Mouse (Mus musculus): ENCODE measurements around the gene Orc2. TPM values are rescaled to one million over a fixed set of nuclear protein-coding genes. Genes with fewer than 3 reads are reported as not detected.

Orc2 gene
- 10.6 and 11.6 TPM in 2 replicates for polyA plus RNA-seq (2015; fragmentation: Nextera tagmentation; extraction: Ambion mirVana)

DNA sequence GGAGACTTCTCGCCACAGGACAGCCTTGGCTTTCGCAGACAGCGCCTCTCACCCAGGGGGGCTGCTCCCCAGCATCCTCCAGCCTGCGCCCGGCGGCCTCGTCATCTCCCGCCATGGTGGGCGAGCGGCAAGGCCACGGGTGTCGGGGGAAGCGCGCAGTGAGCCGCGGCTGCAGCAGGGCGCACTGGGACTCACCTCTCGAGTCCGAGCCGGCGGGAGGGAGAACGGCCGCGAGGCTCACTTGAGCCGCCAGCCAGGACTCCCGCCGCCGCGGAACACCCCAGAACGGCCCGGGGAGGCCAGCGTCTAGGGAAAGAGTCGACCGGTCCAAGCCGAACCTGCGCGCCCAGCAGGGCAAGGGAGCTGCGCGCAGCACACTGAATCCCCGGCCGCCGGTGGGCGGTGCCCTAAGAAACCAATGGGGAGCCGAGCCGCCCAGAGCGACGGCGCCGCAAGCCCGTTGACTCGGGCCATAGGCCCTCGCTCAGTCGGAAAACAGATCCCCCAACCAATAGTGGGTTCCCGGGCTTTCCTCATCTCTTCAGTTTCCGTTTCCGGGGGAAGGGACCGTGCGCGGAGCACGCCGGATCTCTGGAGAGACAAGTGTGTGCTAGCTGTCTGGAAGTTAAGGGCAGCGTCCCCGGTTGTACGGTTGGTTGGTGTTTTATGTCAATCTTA, at the start of gene Orc2:
Orc2 (minus strand) TSS at position 533 of the 678 bp plus-strand sequence.
- WGBS = under 1% methylated on average over 57 of the region's 64 CpGs
- H3K4me3 ChIP-seq (ENCODE audit: low read depth, low read length) = peak within 1 kb of the TSS; percentile 91
- H3K4me1 ChIP-seq (replicated peaks; ENCODE audit: control insufficient read depth, insufficient read depth) = peaks cover 9% of the 10 kb centered on the region; the same call in 1 of the 2 replicates
- peak; percentile 100 for ATAC-seq (ENCODE audit: low FRiP score, low TSS enrichment)
- H3K9ac ChIP-seq (ENCODE audit: low read length) = peak within 1 kb of the TSS; percentile 90
- peaks cover 3% of the 10 kb centered on the region; the same call in 1 of the 2 replicates for H3K36me3 ChIP-seq (ENCODE audit: control insufficient read depth, insufficient read depth, low read length)
- peak; percentile 70 for TF ChIP-seq EP300 (optimal IDR thresholded peaks at IDR 0.05)
- TF ChIP-seq CTCF (IDR thresholded peaks at IDR 0.05; ENCODE audit: low read depth) = no peak
- peaks cover 12% of the 10 kb centered on the region for H3K9me3 ChIP-seq (ENCODE audit: control insufficient read depth, low read length)
- peak within 1 kb of the TSS; percentile 87 for H3K4me2 ChIP-seq (replicated peaks; ENCODE audit: low read depth)
- H3K27me3 ChIP-seq (ENCODE audit: control insufficient read depth, insufficient read depth, low read length) = no peaks in the 10 kb centered on the region
- H3K27ac ChIP-seq (replicated peaks) = peak within 1 kb of the TSS; percentile 88
- peak; percentile 93 for DNase-seq (ENCODE audit: low spot score)

DNA sequence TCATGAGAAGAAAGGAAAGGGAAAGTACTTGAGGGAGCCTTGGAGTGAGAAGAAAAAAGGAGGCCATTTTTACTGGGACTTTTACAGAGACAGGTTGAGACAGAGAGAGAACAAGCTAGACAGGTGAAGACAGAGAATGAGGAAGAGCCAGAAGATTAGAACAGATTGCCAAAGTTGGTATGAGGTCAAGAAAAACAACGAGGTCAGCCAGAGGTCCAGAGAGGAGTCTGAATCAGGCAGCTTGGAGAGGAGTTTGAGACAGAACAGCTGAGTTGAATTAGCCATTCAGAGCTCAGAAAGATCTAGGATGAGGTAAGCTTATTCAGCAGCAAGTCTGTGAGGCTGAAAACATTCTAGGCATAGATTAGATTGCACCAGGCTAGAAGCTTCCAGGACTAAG, 36.5 kb upstream of the Orc2 start:
- no peak overlapping the region for H3K9ac ChIP-seq (ENCODE audit: low read length)
- no peak overlapping the region for H3K4me2 ChIP-seq (replicated peaks; ENCODE audit: low read depth)
- DNase-seq (ENCODE audit: low spot score) (no peak), ATAC-seq (ENCODE audit: low FRiP score, low TSS enrichment) (no peak)
- H3K9me3 ChIP-seq (ENCODE audit: control insufficient read depth, low read length) = no peaks in the 10 kb centered on the region
- H3K27ac ChIP-seq (replicated peaks) = no peak overlapping the region
- H3K4me1 ChIP-seq (replicated peaks; ENCODE audit: control insufficient read depth, insufficient read depth) = no peaks in the 10 kb centered on the region
- no peaks in the 10 kb centered on the region for H3K27me3 ChIP-seq (ENCODE audit: control insufficient read depth, insufficient read depth, low read length)
- WGBS = 82% methylated on average over 1 of the region's 1 CpGs
- peaks cover 9% of the 10 kb centered on the region; the same call in 1 of the 2 replicates for H3K36me3 ChIP-seq (ENCODE audit: control insufficient read depth, insufficient read depth, low read length)
- H3K4me3 ChIP-seq (ENCODE audit: low read depth, low read length) = no peak overlapping the region
- TF ChIP-seq CTCF (IDR thresholded peaks at IDR 0.05; ENCODE audit: low read depth) (no peak), EP300 (optimal IDR thresholded peaks at IDR 0.05) (no peak)

DNA sequence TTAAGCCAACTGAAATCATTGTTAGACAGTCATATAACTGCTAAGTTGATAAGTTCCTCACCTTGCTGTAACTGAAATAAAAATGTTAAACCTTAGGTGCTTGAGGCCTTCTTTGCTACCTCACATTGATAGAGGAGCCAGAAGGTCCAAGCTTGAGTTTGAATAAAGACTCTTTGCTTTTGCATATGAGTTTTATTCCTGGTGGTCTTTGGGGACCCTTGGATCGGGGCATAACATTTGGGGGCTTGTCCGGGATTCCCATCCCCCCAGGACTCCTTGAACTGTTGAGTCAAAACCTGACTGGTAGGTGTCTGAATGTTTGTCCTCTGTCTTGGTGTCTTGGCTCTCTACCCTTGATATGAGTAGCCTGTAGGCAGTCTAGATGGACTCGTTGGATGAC, 2.3 kb upstream of the Orc2 start:
- Histone ChIP-seq H3K27ac (replicated peaks) (no peak overlapping the region), H3K27me3 (ENCODE audit: control insufficient read depth, insufficient read depth, low read length) (no peaks in the 10 kb centered on the region), H3K4me3 (ENCODE audit: low read depth, low read length) (no peak overlapping the region), H3K4me1 (replicated peaks; ENCODE audit: control insufficient read depth, insufficient read depth) (peaks cover 9% of the 10 kb centered on the region; the same call in 1 of the 2 replicates), H3K9ac (ENCODE audit: low read length) (no peak overlapping the region), H3K4me2 (replicated peaks; ENCODE audit: low read depth) (no peak overlapping the region), H3K36me3 (ENCODE audit: control insufficient read depth, insufficient read depth, low read length) (no peaks in the 10 kb centered on the region), H3K9me3 (ENCODE audit: control insufficient read depth, low read length) (peaks cover 12% of the 10 kb centered on the region)
- WGBS = 99% methylated on average over 3 of the region's 3 CpGs
- DNase-seq (ENCODE audit: low spot score) = no peak
- no peak for TF ChIP-seq EP300 (optimal IDR thresholded peaks at IDR 0.05)
- no peak for TF ChIP-seq CTCF (IDR thresholded peaks at IDR 0.05; ENCODE audit: low read depth)
- no peak for ATAC-seq (ENCODE audit: low FRiP score, low TSS enrichment)

DNA sequence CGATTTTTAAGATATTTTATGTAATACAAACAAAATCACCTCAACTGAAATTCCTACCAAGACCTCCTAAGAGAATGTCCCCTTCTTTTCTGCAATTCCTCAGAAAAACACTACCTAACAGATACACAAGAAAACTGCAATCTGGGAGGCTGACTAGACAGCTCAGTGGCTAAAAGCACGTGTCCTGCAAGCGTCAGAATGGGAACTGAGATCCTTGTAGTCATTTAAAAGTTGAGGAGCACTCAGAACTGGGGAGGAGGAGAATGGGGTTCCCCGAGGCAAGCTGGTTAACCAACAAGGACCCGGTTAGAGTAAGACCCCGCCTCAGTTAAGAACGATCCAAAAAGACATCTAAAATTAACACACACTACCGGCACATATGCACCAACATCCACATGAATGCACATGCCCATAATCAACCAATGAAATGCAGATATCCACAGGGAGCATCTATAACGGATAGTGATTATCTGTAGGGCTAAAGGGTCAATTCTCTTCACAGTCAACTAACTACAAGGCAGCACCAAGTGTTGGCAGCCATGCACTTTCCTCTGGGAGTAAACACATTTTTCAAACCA, 1.0 kb downstream of the Orc2 start:
- H3K9me3 ChIP-seq (ENCODE audit: control insufficient read depth, low read length) = peaks cover 12% of the 10 kb centered on the region
- H3K9ac ChIP-seq (ENCODE audit: low read length) = peak overlapping the region; percentile 90
- H3K36me3 ChIP-seq (ENCODE audit: control insufficient read depth, insufficient read depth, low read length) = peaks cover 3% of the 10 kb centered on the region; the same call in 1 of the 2 replicates
- peaks cover 9% of the 10 kb centered on the region; the same call in 1 of the 2 replicates for H3K4me1 ChIP-seq (replicated peaks; ENCODE audit: control insufficient read depth, insufficient read depth)
- no peak for TF ChIP-seq CTCF (IDR thresholded peaks at IDR 0.05; ENCODE audit: low read depth)
- no peak for TF ChIP-seq EP300 (optimal IDR thresholded peaks at IDR 0.05)
- H3K4me3 ChIP-seq (ENCODE audit: low read depth, low read length) = peak overlapping the region; percentile 91
- H3K27me3 ChIP-seq (ENCODE audit: control insufficient read depth, insufficient read depth, low read length) = no peaks in the 10 kb centered on the region
- peak overlapping the region; percentile 87 for H3K4me2 ChIP-seq (replicated peaks; ENCODE audit: low read depth)
- WGBS = 28% methylated on average over 9 of the region's 9 CpGs
- ATAC-seq (ENCODE audit: low FRiP score, low TSS enrichment) = no peak
- H3K27ac ChIP-seq (replicated peaks) = peak overlapping the region; percentile 88; the same call in 1 of the 2 replicates
- no peak for DNase-seq (ENCODE audit: low spot score)

DNA sequence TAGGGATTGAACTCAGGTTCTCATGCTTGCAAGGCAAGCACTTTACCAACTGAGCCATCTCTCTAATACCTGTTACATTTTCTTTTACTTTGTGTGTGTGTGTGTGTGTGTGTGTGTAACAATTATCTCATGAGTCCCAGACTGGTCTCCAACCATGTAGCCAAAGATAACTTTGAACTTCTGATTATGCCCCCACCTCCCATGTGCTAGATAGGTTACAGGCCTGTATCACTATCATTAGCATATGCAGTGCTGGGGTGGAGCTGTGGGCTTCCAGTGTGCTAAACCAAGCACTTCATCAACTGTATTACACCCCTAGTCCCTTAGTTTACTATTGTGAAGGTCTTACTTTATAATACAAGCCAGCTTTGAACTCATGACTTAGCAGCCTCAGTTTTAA, 1.8 kb downstream of the Orc2 start:
- Histone ChIP-seq H3K36me3 (ENCODE audit: control insufficient read depth, insufficient read depth, low read length) (peaks cover 3% of the 10 kb centered on the region; the same call in 1 of the 2 replicates), H3K27me3 (ENCODE audit: control insufficient read depth, insufficient read depth, low read length) (no peaks in the 10 kb centered on the region), H3K4me1 (replicated peaks; ENCODE audit: control insufficient read depth, insufficient read depth) (peaks cover 9% of the 10 kb centered on the region; the same call in 1 of the 2 replicates), H3K9ac (ENCODE audit: low read length) (no peak overlapping the region), H3K9me3 (ENCODE audit: control insufficient read depth, low read length) (peaks cover 12% of the 10 kb centered on the region), H3K27ac (replicated peaks) (no peak overlapping the region), H3K4me3 (ENCODE audit: low read depth, low read length) (no peak overlapping the region), H3K4me2 (replicated peaks; ENCODE audit: low read depth) (no peak overlapping the region)
- DNase-seq (ENCODE audit: low spot score) = no peak
- TF ChIP-seq EP300 (optimal IDR thresholded peaks at IDR 0.05) (no peak), CTCF (IDR thresholded peaks at IDR 0.05; ENCODE audit: low read depth) (no peak)
- no peak for ATAC-seq (ENCODE audit: low FRiP score, low TSS enrichment)

DNA sequence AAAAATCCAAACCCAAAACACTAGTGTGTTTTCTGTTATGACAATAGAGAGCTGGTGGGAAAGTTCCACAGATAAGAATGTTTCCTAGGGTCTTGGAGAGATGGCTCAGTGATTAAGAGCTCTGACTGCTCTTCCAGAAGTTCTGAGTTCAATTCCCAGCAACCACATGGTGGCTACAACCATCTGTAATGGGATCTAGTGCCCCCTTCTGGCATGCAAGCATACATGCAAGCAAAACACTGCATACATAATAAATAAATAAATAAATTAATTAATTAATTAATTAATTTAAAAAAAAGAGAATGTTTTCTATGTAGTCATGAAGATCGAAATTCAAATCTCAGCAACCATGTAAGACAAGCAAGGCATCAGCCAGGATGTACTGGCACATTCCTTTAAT, 6.2 kb downstream of the Orc2 start:
- 96% methylated on average over 1 of the region's 1 CpGs for WGBS

More for the DNA sequence above, 6.2 kb downstream of the Orc2 start:
- H3K4me3 ChIP-seq (ENCODE audit: low read depth, low read length) = no peak overlapping the region
- H3K9ac ChIP-seq (ENCODE audit: low read length) = no peak overlapping the region
- H3K27ac ChIP-seq (replicated peaks) = no peak overlapping the region
- no peak overlapping the region for H3K4me2 ChIP-seq (replicated peaks; ENCODE audit: low read depth)
- H3K4me1 ChIP-seq (replicated peaks; ENCODE audit: control insufficient read depth, insufficient read depth) = peaks cover 5% of the 10 kb centered on the region; the same call in 1 of the 2 replicates
- ATAC-seq (ENCODE audit: low FRiP score, low TSS enrichment) (no peak), DNase-seq (ENCODE audit: low spot score) (no peak)
- no peaks in the 10 kb centered on the region for H3K9me3 ChIP-seq (ENCODE audit: control insufficient read depth, low read length)
- H3K36me3 ChIP-seq (ENCODE audit: control insufficient read depth, insufficient read depth, low read length) = peaks cover 12% of the 10 kb centered on the region; the same call in 1 of the 2 replicates
- TF ChIP-seq EP300 (optimal IDR thresholded peaks at IDR 0.05) (no peak), CTCF (IDR thresholded peaks at IDR 0.05; ENCODE audit: low read depth) (0 out of 2 replicates have a peak, but pooled peaks have one; percentile 24)
- no peaks in the 10 kb centered on the region for H3K27me3 ChIP-seq (ENCODE audit: control insufficient read depth, insufficient read depth, low read length)
